Mouse (Mus musculus): ENCODE results near the gene Slit3. TPM values are rescaled to one million over a fixed set of nuclear protein-coding genes. Genes with fewer than 3 reads are reported as not detected.

The Slit3 gene
- polyA plus RNA-seq, 1 experiment from 2014 or later: 28.0 TPM

DNA sequence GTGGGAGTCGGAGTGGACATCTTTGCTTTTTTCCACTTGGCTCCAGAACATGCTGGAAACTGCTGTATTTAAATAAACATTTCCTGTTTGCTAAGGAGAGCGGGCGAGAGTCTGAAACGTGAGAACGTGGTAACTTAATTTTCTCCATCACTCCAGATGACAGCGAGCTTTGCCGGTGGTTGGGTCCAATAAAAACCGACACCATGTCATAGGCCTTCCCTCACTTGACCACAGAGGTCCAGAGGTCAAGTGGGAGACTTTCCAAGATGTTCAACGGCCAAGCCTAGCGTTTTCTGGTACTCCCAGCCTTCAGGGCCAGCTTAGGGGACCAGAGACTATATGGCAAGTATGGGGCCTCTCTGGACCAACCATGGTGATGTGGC, 4.1 kb downstream of the Slit3 start:
- Histone ChIP-seq H3K4me3 (0 out of 2 replicates have a peak overlapping the region, but pooled peaks have one; percentile 8), H3K27ac (peak overlapping the region; percentile 48), H3K4me2 (peak overlapping the region; percentile 71), H3K9ac (no peak overlapping the region), H3K9me3 (no peaks in the 10 kb centered on the region), H3K4me1 (peaks cover 58% of the 10 kb centered on the region), H3K36me3 (no peaks in the 10 kb centered on the region), H3K27me3 (peaks cover 8% of the 10 kb centered on the region; the same call in 1 of the 2 replicates)
- WGBS: 14% methylated on average over 10 of the region's 10 CpGs
- ATAC-seq (ENCODE audit: insufficient number of reproducible peaks, insufficient read depth, low FRiP score, low TSS enrichment, low read depth): no peak

DNA sequence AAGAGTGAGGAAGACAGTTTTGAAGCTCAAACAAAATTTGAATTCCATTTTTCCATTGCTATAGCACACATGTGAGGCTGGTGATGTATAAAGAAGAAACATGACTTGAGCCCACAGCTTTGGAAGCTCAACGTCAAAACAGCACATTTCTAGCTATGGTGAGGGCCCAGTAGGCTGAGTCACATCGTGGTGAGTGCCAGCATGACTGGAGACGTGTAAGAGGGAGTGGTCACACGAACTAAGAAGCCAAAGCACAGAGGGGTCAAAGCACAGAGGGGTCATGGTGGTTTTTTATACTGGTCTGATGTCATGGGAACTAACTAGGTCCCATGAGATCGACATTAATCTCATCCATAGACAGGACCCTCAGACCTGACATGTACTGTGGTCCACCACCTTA, 10.7 kb downstream of the Slit3 start:
- Histone ChIP-seq H3K4me1 (peaks cover 12% of the 10 kb centered on the region), H3K27me3 (no peaks in the 10 kb centered on the region), H3K4me2 (no peak overlapping the region), H3K27ac (no peak overlapping the region), H3K36me3 (no peaks in the 10 kb centered on the region), H3K9ac (no peak overlapping the region), H3K4me3 (no peak overlapping the region), H3K9me3 (no peaks in the 10 kb centered on the region)
- 84% methylated on average over 5 of the region's 5 CpGs for whole genome bisulfite sequencing
- ATAC-seq (ENCODE audit: insufficient number of reproducible peaks, insufficient read depth, low FRiP score, low TSS enrichment, low read depth): no peak

DNA sequence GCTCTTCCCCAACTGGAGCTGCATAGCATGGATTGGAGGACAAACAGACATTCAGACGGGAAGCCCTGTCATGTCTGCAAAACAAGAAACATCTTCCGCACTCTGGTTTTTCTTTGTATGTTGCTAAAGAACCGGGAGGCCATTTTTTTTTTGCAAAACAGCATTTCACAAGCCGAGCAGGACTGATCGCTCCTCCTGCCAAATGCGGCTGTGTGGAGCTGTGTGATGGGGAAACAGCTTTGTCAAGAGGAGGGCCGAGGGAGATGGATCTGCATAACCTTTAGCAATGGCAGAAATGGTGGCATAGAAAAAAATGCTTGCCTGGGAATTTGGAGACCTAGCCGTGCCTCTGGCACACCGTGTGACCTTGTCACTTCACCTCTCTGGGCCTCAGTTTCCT, 15.6 kb downstream of the Slit3 start:
- Histone ChIP-seq H3K4me3 (no peak overlapping the region), H3K9ac (no peak overlapping the region), H3K4me1 (peaks cover 23% of the 10 kb centered on the region), H3K4me2 (no peak overlapping the region), H3K27ac (peak overlapping the region; percentile 29; the same call in 1 of the 2 replicates), H3K36me3 (no peaks in the 10 kb centered on the region), H3K27me3 (no peaks in the 10 kb centered on the region), H3K9me3 (no peaks in the 10 kb centered on the region)
- 81% methylated on average over 9 of the region's 9 CpGs for WGBS
- ATAC-seq (ENCODE audit: insufficient number of reproducible peaks, insufficient read depth, low FRiP score, low TSS enrichment, low read depth): no peak

DNA sequence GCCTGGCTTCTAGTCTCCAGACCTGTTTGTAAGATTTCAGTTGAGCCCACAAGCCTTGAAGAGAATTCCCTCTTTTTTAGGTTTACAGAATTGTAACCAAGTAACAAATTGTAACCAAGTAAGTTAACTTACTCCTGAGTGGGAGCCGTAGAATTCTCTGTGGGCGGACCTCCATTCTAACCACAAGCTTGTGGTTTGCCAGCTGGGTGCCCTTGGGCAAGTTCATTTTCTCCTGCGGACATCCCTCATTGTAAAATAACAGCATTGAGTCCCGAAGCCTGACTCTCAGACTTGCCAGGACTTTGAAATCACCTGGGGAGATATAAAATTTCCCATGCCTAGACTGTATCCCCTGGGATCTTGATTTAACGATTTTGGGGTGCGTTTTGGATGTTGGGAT, 19.1 kb downstream of the Slit3 start:
- Histone ChIP-seq H3K9me3 (no peaks in the 10 kb centered on the region), H3K4me3 (no peak overlapping the region), H3K27me3 (no peaks in the 10 kb centered on the region), H3K36me3 (no peaks in the 10 kb centered on the region), H3K4me2 (no peak overlapping the region), H3K27ac (no peak overlapping the region), H3K4me1 (peaks cover 43% of the 10 kb centered on the region), H3K9ac (no peak overlapping the region)
- 45% methylated on average over 6 of the region's 6 CpGs for whole genome bisulfite sequencing
- no peak for ATAC-seq (ENCODE audit: insufficient number of reproducible peaks, insufficient read depth, low FRiP score, low TSS enrichment, low read depth)

DNA sequence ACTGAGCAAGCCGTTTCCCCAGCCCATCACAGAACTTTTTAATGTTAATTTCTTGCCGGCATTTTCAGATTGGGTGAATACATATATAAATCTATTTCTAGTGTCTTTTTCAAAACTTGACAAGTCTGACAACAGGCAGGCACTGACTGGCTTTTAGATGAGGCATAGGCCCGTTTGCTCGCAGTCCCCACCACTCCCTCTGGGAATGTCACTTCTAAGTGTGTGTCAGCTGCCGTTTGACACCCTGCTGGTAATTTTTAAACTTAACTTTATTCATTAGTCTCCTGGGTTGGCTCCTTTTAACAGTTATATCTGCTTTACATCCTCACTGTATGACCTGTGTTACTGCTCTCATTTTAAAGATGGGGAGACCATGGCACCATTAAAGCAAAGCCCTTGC, 21.2 kb downstream of the Slit3 start:
- Histone ChIP-seq H3K9me3 (no peaks in the 10 kb centered on the region), H3K9ac (no peak overlapping the region), H3K4me1 (peaks cover 37% of the 10 kb centered on the region), H3K27ac (peak overlapping the region; percentile 39; the same call in 1 of the 2 replicates), H3K4me3 (no peak overlapping the region), H3K36me3 (no peaks in the 10 kb centered on the region), H3K4me2 (no peak overlapping the region), H3K27me3 (no peaks in the 10 kb centered on the region)
- WGBS: 68% methylated on average over 5 of the region's 5 CpGs
- ATAC-seq (ENCODE audit: insufficient number of reproducible peaks, insufficient read depth, low FRiP score, low TSS enrichment, low read depth): no peak

DNA sequence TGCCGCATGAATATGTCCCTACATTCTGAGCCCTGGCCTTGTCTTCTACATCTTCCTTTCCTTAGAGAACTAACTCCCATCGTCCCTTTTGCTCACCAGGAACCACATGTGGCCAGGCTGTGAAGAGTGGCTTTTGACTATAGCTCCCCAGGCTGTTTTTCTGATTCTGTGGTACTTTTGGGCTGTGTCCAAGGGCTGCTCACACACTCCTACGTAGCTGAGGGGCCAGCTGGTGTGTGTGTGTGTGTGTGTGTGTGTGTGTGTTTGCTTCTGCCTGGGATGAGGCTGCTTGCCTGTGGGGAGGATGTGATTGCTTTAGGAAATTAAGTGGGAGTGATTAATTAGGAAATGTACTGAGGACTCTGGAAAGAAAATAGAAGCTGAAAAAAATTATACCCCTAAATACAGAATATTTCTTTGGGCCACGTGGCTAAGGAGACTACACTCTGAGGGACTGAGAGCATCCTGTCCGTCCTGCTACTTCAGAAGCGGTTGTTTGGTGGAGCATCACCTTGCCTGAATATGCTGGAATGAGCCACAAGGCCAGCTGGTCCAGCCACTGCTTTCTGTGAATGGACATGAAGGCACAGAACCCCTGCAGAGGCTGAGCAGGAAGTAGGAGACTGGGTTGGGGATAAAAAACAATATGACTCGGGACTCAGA, 21.8 kb downstream of the Slit3 start:
- no peak overlapping the region for H3K4me3 ChIP-seq

DNA sequence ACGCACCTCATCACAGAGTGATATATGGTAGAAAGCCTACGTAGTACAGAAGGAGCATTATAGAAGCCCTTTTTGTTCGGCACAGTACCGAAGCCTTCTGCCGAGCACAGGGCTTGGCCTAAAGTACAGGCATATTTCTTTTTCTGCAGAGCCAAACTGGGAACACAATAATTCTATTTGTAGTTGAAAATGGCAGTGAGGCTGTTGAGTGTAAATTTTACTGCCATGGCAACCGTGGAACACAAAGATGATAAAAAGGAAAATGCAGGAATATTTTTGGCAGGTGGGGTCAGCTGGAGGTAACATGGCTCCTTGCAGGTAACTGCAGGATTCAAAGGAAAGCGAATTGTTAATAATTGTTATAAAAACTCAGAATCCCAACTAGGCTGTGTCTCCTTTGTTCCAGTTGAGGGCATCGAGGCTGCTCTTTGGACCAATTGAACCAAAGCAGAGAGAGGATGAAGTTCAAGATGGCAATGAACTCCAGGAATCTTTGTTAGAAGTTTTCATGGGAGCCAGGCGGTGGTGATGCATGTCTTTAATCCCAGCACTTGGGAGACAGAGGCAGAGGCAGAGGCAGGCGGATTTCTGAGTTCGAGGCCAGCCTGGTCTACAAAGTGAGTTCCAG, 26.9 kb downstream of the Slit3 start:
- Histone ChIP-seq H3K36me3 (no peaks in the 10 kb centered on the region), H3K4me2 (no peak overlapping the region), H3K27ac (no peak overlapping the region), H3K4me1 (peaks cover 27% of the 10 kb centered on the region), H3K27me3 (no peaks in the 10 kb centered on the region), H3K9ac (no peak overlapping the region), H3K4me3 (no peak overlapping the region), H3K9me3 (no peaks in the 10 kb centered on the region)
- 95% methylated on average over 11 of the region's 11 CpGs for WGBS
- no peak for ATAC-seq (ENCODE audit: insufficient number of reproducible peaks, insufficient read depth, low FRiP score, low TSS enrichment, low read depth)

More for the DNA sequence above, 21.8 kb downstream of the Slit3 start:
- Histone ChIP-seq H3K9ac (no peak overlapping the region), H3K9me3 (no peaks in the 10 kb centered on the region), H3K36me3 (no peaks in the 10 kb centered on the region), H3K27me3 (no peaks in the 10 kb centered on the region), H3K4me2 (0 out of 2 replicates have a peak overlapping the region, but pooled peaks have one; percentile 2), H3K4me1 (peaks cover 37% of the 10 kb centered on the region), H3K27ac (peak overlapping the region; percentile 39; the same call in 1 of the 2 replicates)
- 61% methylated on average over 7 of the region's 7 CpGs for WGBS
- ATAC-seq (ENCODE audit: insufficient number of reproducible peaks, insufficient read depth, low FRiP score, low TSS enrichment, low read depth): no peak

DNA sequence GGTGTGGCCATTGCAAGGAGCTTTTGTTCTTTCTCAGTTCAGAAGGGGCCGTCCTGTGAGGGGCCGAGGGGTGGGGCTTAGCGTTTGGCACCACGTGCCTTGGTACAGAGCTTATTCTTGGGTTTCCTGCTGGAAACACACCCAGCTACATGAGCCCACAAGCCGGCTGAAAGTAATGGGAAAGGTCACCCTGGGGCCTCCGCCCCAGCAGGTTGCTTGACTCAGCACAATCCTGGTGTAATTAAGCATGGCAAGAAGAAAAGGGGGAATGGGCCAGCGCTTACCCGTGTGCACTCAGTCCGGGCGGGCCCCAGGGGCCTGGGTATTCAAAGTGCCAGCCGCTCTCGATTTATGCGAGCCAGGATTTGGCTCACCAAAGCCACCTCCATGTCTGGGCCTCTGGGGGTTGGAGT, 30.5 kb downstream of the Slit3 start:
- Histone ChIP-seq H3K4me2 (peak overlapping the region; percentile 11; the same call in 1 of the 2 replicates), H3K27ac (no peak overlapping the region), H3K9me3 (no peaks in the 10 kb centered on the region), H3K4me1 (peaks cover 52% of the 10 kb centered on the region), H3K9ac (no peak overlapping the region), H3K36me3 (no peaks in the 10 kb centered on the region), H3K27me3 (no peaks in the 10 kb centered on the region), H3K4me3 (no peak overlapping the region)
- ATAC-seq (ENCODE audit: insufficient number of reproducible peaks, insufficient read depth, low FRiP score, low TSS enrichment, low read depth): peak; percentile 74
- 19% methylated on average over 13 of the region's 13 CpGs for WGBS

DNA sequence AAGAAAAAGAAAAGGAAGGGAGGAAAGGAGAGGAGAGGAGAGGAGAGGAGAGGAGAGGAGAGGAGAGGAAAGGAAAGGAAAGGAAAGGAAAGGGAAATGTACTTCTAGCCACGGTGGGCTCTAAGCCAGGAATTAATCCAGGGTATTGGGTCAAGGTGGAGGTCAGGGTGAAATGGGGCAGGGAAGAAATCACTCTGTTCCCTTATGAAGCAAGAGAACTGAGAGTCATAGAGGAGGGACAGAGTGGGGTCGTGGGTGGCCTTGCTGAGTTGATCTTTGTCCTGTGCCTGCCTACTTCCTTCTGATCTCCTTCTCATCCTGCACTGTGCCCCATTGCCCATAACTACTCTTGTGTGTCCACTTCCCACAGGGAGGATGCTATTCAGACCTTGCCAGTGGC, 31.9 kb downstream of the Slit3 start:
- ATAC-seq (ENCODE audit: insufficient number of reproducible peaks, insufficient read depth, low FRiP score, low TSS enrichment, low read depth): no peak
- Histone ChIP-seq H3K9ac (0 out of 2 replicates have a peak overlapping the region, but pooled peaks have one; percentile 33), H3K4me2 (no peak overlapping the region), H3K36me3 (no peaks in the 10 kb centered on the region), H3K4me3 (no peak overlapping the region), H3K27me3 (no peaks in the 10 kb centered on the region), H3K4me1 (peaks cover 62% of the 10 kb centered on the region), H3K27ac (peak overlapping the region; percentile 8; the same call in 1 of the 2 replicates), H3K9me3 (no peaks in the 10 kb centered on the region)
- WGBS: 67% methylated on average over 2 of the region's 2 CpGs

DNA sequence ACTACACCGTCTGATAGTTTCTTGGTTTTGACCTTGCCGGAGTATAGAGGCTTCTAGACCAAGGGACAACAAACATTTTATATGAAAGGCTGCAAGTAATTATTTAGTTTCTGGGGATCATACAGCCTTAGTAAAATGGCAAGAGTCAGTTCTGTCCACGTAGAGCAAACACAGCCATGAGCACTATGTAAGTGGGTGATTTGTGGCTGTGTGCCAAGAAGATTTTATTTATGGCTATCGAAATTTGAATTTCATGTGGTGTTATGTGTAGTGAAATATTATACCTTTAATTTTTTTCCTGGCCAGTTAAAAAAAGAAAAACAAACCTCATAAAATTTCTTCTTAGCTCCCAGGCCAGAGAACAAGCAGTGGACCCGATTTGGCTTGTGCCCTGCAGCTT, 33.4 kb downstream of the Slit3 start:
- WGBS: 53% methylated on average over 5 of the region's 5 CpGs
- no peaks in the 10 kb centered on the region for H3K9me3 ChIP-seq
- peaks cover 69% of the 10 kb centered on the region for H3K4me1 ChIP-seq
- no peak overlapping the region for H3K9ac ChIP-seq
- no peaks in the 10 kb centered on the region for H3K36me3 ChIP-seq
- H3K4me2 ChIP-seq: peak overlapping the region; percentile 5; the same call in 1 of the 2 replicates
- H3K27ac ChIP-seq: peak overlapping the region; percentile 71
- no peak for ATAC-seq (ENCODE audit: insufficient number of reproducible peaks, insufficient read depth, low FRiP score, low TSS enrichment, low read depth)
- no peaks in the 10 kb centered on the region for H3K27me3 ChIP-seq
- H3K4me3 ChIP-seq: no peak overlapping the region

DNA sequence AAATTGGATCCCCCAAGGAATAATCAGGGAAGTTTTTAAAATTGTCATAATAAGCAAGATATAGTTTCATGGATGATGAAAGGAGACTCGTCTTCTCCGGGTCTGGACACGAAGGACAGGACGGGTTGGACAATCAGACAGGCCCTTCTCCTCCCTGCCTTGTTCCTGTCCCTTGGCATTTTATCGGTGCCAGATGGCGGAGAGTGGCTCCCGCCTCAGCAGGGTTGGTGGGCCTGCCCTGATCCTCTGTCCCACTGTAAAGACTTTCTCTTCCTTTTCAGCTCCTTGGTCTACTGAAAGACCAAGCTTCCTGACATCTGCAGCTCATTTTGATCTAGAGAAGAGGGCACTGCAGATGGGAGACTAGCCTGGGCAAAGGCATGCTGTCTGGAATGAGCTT, 34.3 kb downstream of the Slit3 start:
- WGBS: 38% methylated on average over 7 of the region's 7 CpGs
- Histone ChIP-seq H3K36me3 (no peaks in the 10 kb centered on the region), H3K4me2 (no peak overlapping the region), H3K9ac (no peak overlapping the region), H3K4me3 (no peak overlapping the region), H3K9me3 (no peaks in the 10 kb centered on the region), H3K27ac (peak overlapping the region; percentile 60), H3K4me1 (peaks cover 72% of the 10 kb centered on the region), H3K27me3 (no peaks in the 10 kb centered on the region)
- ATAC-seq (ENCODE audit: insufficient number of reproducible peaks, insufficient read depth, low FRiP score, low TSS enrichment, low read depth): no peak

DNA sequence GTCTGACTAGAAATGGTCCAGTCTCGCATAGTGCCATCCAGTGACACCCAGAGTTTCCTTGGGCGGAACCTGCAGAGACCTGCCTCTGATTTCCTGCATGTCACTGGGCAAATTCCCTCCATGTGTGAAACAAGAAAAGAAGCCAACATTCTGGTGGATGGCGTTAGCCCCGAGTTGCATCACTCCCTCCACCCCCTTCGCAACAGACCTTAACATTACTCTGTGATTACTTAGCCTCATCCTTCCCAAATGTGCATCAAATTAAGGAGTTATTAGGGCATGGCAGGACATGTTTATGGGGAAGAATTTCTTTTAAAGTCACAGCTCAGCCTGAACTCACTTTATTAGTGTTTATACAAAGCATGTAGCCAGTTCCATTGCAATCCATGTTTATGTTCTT, 35.7 kb downstream of the Slit3 start:
- H3K27ac ChIP-seq: peak overlapping the region; percentile 44
- H3K27me3 ChIP-seq: no peaks in the 10 kb centered on the region
- H3K36me3 ChIP-seq: no peaks in the 10 kb centered on the region
- H3K9me3 ChIP-seq: no peaks in the 10 kb centered on the region
- no peak overlapping the region for H3K4me2 ChIP-seq
- H3K9ac ChIP-seq: no peak overlapping the region
- ATAC-seq (ENCODE audit: insufficient number of reproducible peaks, insufficient read depth, low FRiP score, low TSS enrichment, low read depth): no peak; the same call in 1 of the 2 replicates
- H3K4me3 ChIP-seq: no peak overlapping the region
- 29% methylated on average over 5 of the region's 5 CpGs for WGBS
- peaks cover 73% of the 10 kb centered on the region for H3K4me1 ChIP-seq

Data from embryonic facial prominence, embryonic 13.5 days (tissue).